Mouse (Mus musculus) bone marrow macrophage, adult 2 months (primary cell): Measurements from ENCODE around the gene Setd7. TPM values are rescaled to one million over a fixed set of nuclear protein-coding genes. Genes with fewer than 3 reads are reported as not detected.

Source experiments
- H3K27ac ChIP-seq: 2 replicates; pipeline ENCODE4 v1.5.1; 2012; ENCODE audit warnings: low read depth, low read length; ENCODE audit not compliant: insufficient read depth
- H3K4me1 ChIP-seq: 2 replicates; pipeline ENCODE4 v1.6.1; 2012; ENCODE audit warnings: low read length; ENCODE audit not compliant: control insufficient read depth, insufficient read depth
- H3K4me3 ChIP-seq: 2 replicates; pipeline ENCODE4 v1.5.1; 2012; ENCODE audit warnings: mild to moderate bottlenecking, low read length, moderate library complexity; ENCODE audit not compliant: insufficient read depth
- CTCF ChIP-seq: IDR thresholded peaks from 2 replicates; pipeline ENCODE4 v1.5.1; 2012; ENCODE audit warnings: low read depth, mild to moderate bottlenecking, low read length, moderate library complexity
- POLR2A ChIP-seq: IDR thresholded peaks from 2 replicates; pipeline ENCODE4 v1.6.1; 2012; ENCODE audit warnings: mild to moderate bottlenecking, low read depth, low read length, borderline replicate concordance
- polyA plus RNA-seq: library from polyadenylated mRNA; stranded (reverse); fragments of >200 nt; gene quantifications from 2 replicates; pipeline ENCODE4 v1.2.4, GENCODE M21; 2012; ENCODE audit not compliant: missing spikeins, insufficient read depth, insufficient read length

Gene Setd7
- polyA plus RNA-seq, 1 experiment: 28.6 TPM

DNA sequence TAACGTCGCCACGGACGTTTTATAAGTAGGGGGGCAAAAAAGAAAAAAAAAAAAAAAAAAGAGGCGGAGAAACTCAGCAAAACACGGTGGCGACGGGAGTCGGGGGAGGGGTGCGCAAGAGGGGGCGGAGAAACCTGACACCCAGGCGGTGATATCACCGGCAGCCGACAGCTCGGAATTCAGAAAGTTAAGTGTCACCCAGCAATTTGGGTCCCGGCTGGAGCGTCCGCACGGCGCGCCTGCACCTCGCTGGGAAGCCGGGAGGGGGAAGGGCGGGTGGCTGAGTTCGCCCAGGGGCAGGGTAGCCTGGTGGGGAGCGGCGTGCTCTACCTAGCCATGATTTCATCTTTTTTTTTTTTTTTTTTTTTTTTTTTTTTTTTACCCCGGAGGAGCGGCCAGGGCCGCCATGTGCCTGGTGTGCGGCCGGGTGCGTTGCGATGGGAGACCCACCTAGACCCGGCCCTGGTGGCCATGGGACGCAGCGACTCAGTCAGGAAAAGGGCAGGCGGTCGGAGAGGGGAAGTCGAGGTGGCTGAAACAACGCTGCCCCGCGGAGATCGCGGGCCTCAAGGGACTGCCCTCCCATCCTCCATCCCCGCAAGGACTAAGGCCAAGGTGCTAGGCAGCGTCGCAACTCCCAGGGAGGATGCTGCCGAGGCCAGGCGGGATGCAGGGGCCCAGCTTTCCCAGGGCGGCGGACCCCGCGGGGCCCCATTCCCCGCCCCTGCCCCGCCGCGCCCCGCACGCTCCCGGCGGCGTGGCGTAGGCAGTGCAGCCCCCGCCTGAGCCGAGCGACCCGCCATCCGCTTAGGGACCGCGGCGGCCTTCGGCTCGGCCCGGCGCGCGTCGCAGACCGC is 857 bp downstream of the Setd7 start:
- TF ChIP-seq CTCF (no peak), POLR2A (no peak)
- Histone ChIP-seq H3K27ac (peak overlapping the region; percentile 54), H3K4me3 (peak overlapping the region; percentile 72), H3K4me1 (peaks cover 35% of the 10 kb centered on the region)

DNA sequence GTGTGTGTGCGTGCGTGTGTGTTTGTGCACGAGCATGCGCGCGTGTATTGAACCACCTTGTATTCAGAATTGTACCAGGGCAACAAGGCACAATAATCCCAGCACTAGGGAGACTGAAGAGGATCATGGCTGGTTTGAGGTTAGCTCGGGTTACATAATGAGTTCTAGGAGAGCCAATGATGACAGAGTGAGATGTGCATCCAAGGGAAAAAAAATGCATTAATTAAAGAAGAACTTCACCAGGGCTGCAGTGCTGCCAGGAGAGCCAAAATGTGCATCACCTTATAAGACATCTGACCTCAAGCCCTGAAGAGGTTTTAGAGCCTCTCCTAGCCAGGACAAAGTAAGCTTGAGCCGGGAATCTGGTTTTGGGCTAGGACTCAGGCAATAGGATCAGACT is 5.1 kb downstream of the Setd7 start:
- Histone ChIP-seq H3K27ac (no peak overlapping the region), H3K4me1 (peaks cover 38% of the 10 kb centered on the region), H3K4me3 (no peak overlapping the region)
- TF ChIP-seq POLR2A (no peak), CTCF (no peak)

DNA sequence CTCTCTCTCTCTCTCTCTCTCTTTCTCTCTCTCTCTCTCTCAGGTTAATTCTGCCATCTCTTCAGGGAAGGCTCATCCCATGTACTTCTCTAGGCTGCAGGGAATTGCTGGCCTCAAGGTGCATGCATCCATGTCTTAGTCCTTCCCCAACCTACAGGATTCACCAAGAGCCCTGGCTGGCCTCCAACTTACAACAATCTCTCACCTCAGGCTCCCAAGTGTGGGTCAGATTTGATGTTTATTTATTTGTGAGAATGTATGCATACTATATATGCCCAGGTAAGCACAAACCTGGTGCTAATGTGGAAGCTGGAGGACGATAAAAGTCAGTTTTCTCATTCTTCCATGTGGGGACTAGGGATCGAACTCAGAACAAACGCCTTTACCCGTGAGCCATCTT is 5.8 kb downstream of the Setd7 start:
- TF ChIP-seq CTCF (no peak), POLR2A (no peak)
- H3K4me3 ChIP-seq: no peak overlapping the region
- no peak overlapping the region for H3K27ac ChIP-seq
- H3K4me1 ChIP-seq: peaks cover 39% of the 10 kb centered on the region

DNA sequence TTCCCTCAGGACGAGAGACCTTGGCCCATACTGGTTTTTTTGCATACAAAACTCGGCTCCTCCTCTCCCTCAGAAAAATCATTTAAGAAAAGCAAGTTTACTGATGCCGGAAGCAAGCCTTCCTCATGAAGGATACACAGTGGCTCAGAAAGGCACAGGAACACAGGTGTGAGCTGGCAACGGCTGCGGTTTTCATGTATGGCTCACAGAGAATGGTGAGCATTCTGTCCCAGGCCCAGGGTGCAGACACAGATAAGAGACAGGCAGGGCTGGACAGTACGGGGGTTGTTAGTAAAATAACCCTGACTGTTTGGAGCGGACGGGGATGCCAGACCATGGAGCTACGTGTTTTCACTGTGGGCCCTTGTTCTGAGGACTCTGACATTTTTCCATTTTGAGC is 6.6 kb downstream of the Setd7 start:
- peaks cover 39% of the 10 kb centered on the region for H3K4me1 ChIP-seq
- no peak overlapping the region for H3K27ac ChIP-seq
- H3K4me3 ChIP-seq: no peak overlapping the region
- TF ChIP-seq POLR2A: no peak
- TF ChIP-seq CTCF: no peak

DNA sequence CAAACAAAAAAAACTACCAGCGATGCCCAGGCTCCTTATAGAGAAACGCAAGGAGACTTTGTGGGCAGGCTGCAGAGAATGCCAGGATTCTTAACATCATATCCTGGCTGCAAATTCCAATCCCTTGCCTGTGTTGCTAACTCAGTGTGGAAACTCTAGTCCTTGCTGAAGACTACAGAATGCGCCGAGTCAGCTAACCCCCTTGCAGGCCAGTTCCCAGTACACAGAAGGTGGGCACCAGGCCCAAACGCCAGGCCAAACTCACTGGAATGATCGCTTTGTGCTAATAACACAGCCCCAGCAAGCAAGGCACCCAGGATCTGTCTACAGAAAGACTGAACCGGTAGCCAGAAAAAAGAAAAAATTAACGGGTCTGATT is 7.2 kb downstream of the Setd7 start:
- Histone ChIP-seq H3K4me3 (peak overlapping the region; percentile 67), H3K27ac (peak overlapping the region; percentile 22), H3K4me1 (peaks cover 37% of the 10 kb centered on the region)
- TF ChIP-seq POLR2A (no peak), CTCF (no peak)

DNA sequence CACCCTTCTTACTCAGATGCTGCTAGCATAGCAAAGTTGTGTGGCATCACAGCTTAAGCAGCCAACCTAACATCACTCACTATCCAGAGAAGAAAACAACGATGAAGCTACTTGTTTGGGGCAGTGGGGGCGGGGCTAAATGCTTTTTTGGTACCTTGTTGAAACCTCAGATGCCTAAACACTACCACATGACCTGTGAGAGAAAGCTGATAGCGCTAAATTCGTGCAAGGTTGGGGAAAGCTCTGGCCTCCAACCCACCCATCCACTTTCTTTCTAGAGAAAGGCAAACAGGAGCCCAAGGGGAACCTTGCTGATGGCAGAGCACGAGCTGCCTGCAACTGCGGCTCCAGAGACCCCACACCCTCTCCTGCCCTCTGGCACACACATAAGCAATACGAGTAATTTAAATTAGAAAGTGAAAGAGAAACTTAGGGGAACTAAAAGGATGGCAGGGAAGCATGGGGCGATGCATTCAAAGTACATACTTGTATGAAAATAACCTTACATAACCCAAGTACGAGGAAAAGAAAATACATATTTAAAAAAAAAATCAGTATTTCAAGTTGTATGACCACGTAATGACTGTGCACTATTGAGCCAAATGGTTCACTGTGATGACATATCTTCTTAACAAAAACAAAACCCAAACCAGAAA is 7.7 kb downstream of the Setd7 start:
- TF ChIP-seq POLR2A (no peak), CTCF (no peak)
- peak overlapping the region; percentile 52 for H3K27ac ChIP-seq
- H3K4me3 ChIP-seq: peak overlapping the region; percentile 67
- peaks cover 33% of the 10 kb centered on the region for H3K4me1 ChIP-seq

DNA sequence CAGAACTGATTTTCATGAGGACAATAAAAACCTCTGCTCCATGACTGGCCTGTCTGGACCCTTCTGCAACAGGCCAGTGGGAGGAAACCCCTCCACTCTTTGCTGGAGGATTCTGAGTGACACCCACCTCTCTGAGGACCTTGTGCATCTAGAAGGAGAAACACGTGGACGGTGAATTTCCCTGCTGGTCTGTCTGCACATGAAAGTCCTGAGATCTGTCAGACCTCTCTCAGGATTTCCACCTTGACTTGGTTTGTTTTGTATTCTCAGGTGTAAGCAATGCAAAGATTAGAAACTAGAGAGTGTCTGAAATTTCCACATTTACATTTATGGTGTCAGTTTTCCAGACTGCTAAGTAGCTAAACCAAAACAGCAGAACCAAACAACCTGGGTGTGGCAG is 8.5 kb downstream of the Setd7 start:
- Histone ChIP-seq H3K4me1 (peaks cover 29% of the 10 kb centered on the region), H3K27ac (no peak overlapping the region), H3K4me3 (no peak overlapping the region)
- no peak for TF ChIP-seq POLR2A
- no peak for TF ChIP-seq CTCF

DNA sequence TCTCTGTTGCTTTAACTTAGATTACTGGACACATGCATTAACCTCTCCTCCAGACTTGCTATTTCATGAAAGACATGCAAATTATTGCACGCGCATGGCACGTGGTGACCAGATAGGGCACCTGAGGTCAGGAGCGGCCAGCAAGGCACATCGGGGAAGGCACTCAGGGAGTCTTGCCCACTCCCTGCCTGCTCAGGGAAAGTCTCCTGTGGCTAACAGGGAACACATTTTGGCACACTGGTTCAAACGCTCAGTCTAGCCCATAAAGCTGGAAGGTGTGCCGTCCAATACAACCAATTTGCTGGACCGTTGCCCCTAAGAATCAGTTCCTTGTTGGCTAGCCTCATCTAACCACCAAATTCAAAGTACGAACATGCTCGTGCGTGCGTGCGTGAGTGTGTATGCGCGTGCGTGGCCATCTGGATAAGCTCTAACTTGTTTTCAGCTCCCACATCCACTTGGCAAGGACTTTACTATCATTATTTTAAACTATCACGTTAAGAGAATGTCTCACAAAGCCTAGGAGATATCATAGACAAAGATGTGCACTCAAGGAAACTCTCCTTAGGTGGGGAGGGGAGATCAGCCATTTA is 11.6 kb downstream of the Setd7 start:
- TF ChIP-seq POLR2A (no peak), CTCF (no peak)
- Histone ChIP-seq H3K4me1 (peaks cover 13% of the 10 kb centered on the region), H3K27ac (no peak overlapping the region), H3K4me3 (no peak overlapping the region)

DNA sequence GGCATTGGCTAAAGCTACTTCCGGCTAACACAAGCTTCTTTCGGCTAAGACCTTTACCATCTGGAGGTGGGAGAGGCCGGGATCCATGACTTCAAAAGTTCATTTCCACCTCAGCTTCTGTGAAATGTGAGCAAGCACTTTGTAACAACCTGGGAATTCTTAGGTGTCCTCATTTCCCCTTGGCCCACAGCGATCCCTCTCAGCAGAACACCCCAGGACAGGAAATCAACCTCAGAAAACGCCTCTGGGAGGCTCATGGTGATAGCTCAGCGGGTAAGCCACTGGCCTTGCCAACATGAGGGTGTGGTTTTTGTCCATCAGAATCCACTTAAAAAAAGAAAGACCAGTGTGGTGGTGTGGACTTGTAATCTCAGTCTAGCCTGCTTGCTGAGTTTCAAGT is 13.1 kb downstream of the Setd7 start:
- H3K4me1 ChIP-seq: peaks cover 5% of the 10 kb centered on the region; the same call in 1 of the 2 replicates
- no peak overlapping the region for H3K4me3 ChIP-seq
- TF ChIP-seq POLR2A (no peak), CTCF (no peak)
- no peak overlapping the region for H3K27ac ChIP-seq
